Mouse (Mus musculus) thymus, postnatal 4 days (tissue): ENCODE measurements around the gene Shisa6.
A peak's percentile ranks its signal among the peaks of the same experiment; 100 is the strongest.
"Not testable (repeated sequence)": the region's sequence is repeated elsewhere in the genome, so short reads cannot be mapped to it uniquely, and the experiment has no call there.

Source experiments
- DNase-seq: peaks from one replicate; pipeline ENCODE4 v3.0.0; 2021

The Shisa6 gene

DNA sequence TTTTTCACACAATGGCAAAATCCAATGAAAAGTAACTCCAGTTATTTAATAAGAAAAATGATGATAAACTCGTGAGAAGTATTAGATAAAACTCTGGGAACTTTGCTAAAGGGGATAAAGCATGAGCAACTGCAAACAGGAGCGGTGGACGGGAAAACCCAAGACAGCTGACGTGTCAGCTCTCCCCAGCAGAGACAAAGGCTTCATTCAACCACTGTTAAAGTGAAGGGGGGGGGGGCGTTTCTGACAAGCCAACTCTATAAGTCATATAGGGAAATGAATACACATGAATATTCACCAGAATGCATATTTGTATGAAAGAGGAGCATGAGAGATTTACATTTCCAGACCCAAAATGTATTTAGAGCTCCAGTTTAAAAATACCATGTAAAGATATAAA lies 83.1 kb downstream of the Shisa6 start:
- no peak for DNase-seq

DNA sequence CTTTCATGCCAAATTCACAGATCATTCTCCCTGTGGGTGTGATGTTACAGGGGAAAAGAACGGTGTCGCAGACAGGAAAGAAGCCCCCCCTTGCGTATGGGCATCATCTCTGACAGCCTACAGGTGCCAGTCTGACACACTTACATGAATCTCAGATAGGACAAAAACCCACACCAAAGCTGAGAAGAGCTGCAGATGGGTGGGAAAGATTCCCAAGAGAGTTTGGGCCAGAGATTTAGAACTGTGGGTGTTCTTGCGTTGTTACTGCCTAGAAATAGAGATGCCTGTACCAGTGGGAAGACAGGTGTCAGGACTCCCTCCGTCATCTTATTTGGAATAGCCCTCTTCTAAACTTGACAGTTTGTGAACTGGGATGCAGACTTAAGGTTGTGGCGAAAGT lies 99.6 kb downstream of the Shisa6 start:
- DNase-seq: no peak

DNA sequence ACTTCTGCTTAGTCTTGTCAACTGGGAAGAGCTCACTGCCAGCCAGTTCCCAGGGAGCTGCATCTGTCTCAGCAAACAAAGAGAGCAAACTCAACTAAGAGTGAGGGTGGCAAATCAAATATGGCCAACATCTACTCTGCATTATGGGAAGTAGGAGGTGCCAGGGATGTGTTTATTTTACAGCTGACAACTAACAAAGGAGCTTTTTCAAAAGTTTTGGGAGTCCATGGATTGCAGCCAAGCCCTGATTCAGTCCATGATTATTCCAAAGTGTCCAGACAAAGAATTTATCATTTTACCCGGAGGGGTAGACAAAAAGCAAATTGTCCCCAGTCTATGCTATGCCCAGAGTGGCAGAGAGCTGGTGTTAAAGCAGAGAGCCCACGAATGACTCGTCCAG lies 107.5 kb downstream of the Shisa6 start:
- no peak for DNase-seq

DNA sequence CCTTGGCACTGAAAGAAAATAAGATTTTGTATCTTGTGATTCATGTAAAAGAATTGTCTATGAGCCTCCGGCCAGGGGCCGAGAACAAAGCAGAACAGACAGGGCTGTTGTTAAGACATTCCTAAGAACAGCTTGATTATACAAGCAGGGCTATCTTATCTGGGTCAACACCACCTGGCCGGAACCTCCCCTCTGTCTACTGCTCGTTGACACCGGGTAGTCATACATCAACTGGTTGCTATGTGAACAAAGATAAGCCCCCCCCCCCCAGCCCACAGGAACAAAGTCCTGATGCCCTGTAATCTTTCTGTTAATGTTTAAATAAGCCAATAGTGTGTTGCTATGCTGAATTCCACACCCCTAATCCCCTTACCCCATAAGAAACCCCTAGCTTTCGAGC lies 117.0 kb downstream of the Shisa6 start:
- not testable (repeated sequence) for DNase-seq

DNA sequence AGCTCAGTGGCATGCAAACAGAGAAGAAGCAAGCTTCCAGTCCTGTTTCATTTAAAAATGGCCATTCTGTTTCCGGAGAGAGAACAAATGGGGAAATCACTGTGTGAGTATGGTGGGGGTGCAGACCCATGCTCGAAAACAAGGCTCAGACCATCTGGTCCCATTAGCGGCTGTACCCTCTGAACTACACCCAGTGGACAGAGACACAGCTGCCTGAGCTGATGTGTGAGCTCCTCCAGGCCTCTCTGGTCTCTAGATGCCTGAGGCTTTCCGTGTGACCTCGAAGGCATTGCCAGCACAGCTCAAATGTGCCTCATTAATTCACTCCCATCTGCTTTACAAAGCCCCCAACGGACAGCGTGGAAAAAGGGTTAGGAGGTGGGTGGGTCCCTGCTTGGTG lies 125.7 kb downstream of the Shisa6 start:
- DNase-seq: no peak

DNA sequence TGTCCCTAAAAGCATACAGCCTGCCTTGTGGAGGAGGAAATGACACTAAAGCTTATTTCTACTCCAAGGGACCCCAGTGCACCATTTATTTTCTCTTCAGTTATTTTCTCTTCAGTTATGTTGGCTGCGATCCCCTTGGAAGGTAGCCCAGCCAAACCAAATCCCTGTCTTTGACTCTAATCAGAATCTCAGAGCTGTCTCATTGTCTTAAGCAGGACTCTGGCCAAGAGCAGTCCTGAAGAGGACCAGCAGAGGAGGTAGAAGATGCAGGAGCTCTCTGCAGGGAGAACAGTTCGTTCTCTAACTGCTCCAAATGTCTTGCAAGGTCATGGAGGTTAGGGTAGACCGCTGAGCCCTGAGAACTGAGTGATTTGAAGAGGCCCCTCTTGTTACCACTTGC lies 138.2 kb downstream of the Shisa6 start:
- no peak for DNase-seq

DNA sequence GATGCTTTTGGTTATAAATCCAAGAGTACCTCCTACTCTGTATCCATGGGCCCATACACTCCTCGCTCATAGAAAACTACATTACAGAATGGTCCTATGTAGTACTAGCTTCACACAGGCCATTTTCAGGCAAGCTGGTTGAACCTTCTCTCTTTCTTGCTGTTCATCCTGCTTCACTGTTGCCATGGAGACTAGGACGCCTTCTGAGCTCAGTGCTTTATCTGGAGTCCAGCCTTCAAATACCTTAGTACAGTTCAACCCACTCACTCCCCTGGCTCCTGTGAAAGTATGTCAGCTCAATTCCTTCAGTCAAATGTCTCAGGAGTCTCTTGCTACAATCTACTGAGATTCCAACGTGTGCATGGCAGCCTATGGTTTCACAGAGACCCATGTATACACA lies 154.0 kb downstream of the Shisa6 start:
- no peak for DNase-seq

DNA sequence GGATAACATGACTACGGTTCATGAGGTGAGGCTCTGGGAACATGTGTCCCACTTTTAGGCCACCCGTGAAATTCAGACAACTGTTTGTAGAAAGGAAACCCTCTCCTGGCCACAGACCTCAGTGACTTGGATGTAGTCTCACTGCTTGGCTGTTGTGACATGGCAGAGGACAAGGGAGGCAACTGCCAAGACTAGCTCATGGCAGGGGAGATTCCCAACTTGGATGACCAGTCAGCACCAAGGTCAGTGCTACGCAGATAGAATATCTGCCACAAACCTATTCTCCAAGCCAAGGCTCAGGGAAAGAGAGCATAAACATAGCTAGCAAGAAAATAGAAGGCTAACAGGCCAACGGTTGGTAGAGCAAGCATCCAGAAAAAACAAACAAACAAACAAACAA lies 156.0 kb downstream of the Shisa6 start:
- no peak for DNase-seq

DNA sequence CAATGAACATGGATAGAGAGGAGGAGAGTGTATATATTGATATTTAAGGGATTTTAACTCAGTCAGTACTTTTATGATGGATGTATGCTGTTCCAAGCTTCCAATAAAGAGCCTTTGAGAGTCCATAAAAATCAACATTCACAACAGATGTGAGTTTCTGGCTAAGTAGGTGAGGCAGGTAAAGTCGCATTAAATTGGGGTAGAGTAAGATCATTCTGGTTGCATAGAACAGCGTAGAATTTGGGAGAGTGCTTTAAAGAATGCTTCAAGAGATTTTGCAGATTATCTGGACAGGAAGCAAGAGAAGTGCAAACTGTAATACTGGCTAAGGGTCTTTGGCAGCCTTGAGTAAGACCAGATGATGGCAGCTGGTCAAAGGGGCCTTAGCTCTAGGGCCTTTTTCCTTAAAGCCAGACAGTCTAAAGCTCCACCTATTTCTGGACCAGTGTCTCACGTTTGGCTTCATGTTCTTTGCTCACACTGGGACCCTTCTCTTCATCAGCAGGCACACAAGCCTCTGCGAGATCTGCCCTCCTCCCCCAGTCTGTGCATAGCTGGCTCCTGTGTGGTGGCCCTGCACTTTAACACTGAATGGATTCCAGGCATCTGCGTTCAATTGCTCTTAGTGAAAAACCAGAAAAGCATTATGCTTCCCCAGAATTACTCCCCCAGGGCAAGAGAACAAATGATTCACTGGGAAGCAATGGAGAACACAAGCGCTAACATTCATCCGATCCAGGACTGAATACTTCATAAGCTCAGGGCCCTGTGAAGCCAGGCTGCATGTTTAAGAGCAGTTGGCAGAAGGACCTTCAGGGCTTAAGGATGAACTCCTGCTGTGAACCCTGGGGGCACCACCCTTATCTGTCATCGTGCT lies 158.7 kb downstream of the Shisa6 start:
- no peak for DNase-seq

DNA sequence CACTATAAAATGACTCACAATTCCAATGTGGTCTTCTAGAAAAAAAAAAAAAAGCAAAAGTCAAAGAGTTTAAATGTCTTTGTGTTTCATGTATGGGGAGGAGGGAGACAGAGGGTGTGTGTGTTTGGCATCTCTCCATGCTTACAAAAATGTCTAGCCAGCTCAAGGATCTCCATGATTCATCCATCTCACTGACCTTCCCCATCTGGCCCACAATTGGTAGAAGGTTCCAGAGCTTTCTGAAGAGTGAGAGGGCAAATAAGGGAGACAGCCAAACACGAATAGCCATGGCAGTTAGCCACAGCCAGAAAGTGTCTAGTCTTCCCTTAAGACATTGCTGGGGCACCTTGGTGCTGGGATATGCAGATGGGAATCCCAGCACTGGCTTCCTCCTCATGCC lies 166.0 kb downstream of the Shisa6 start:
- DNase-seq: no peak

DNA sequence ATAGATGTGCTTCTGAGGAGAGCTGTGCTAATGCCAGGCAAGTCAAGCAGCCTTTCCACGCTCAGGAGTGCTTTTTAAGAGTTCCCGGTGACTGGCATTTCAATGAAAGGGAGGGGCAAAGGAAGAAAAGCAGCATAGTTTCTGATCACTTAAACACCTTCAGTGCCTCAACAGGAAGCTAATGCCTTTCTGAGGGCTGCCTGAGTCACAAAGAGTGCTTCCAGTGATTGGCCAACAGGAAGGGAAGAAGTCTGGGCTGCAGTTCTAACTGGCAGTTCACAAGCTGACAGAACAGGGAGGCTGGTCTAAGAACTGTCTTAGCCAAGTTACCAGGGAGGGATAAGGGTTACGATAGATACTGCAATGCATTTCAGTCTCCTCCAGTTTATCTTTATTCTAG lies 180.9 kb downstream of the Shisa6 start:
- no peak for DNase-seq

DNA sequence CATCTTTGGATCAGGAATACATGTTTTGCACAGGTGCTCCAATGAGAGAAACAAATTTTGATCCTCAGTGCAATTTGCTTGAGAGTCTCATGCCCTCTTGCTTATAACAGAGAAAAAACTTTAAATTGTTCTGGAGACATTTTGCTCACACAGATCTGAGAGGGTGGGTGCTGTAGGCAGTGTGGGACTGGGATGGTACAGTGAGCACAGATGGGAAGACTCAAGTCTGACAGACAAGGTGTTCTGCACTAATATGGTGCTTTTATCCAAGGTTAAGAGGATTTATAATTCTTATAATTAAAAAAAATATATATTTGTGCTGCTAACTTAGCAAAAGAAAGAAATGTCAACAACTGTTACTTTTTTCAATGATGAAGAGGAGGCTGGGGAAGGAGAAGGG lies 189.5 kb downstream of the Shisa6 start:
- DNase-seq: no peak

DNA sequence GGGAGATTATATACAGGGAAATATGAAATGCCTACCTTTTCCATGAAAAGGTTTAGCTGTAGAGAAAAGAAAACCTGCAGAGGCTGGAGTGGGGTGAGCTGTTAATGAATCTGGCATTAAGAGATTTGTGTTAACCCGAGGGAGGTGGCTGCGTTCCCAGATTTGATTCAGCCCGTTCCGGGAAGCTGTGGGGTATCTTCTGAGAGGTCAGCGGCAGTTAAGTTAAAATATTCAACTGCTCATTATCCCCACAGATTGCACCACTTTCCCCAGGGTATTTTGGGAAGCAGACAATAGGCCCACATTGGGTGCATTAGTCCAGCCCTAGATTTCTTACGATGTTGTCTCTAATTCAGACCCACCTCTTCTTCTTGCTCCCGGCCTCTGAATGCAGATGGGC lies 213.0 kb downstream of the Shisa6 start:
- no peak for DNase-seq

DNA sequence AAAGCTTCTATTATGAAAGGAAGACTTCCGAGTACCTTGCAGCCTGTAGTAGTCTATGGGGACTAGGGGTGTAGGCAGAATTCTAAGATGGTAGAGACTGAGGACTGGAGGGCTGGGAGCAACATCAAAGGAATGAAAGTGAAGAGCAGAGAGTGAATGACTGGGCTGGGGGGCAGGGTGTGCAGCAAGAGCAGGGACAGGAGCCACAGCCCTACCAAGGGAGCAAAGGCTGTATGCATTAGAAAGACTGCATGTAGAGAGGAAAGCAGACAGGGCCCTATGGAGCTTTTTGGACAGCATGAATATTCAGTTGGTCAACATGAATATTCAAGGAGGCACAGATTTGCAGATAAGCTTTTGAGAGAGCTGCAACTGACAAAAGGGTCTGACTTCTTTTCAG lies 221.4 kb downstream of the Shisa6 start:
- DNase-seq: no peak

DNA sequence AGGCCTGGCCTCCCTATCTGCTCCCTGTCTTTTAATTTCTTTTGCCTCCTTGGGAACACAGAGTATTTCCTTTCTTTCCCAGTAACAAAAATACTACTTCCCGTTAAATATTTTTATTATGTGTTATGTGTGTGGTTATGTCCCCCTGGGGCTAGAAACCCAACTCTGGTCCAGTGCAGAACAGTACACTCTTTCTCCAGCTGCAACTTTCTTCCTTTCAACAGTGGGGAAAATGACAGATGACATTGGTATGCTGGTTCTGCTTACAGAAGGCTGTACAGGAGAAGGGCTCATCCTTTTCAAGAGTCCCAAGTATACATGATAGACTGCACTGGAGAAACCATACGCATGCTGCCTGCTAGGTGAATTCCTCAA lies 251.1 kb downstream of the Shisa6 start:
- no peak for DNase-seq

DNA sequence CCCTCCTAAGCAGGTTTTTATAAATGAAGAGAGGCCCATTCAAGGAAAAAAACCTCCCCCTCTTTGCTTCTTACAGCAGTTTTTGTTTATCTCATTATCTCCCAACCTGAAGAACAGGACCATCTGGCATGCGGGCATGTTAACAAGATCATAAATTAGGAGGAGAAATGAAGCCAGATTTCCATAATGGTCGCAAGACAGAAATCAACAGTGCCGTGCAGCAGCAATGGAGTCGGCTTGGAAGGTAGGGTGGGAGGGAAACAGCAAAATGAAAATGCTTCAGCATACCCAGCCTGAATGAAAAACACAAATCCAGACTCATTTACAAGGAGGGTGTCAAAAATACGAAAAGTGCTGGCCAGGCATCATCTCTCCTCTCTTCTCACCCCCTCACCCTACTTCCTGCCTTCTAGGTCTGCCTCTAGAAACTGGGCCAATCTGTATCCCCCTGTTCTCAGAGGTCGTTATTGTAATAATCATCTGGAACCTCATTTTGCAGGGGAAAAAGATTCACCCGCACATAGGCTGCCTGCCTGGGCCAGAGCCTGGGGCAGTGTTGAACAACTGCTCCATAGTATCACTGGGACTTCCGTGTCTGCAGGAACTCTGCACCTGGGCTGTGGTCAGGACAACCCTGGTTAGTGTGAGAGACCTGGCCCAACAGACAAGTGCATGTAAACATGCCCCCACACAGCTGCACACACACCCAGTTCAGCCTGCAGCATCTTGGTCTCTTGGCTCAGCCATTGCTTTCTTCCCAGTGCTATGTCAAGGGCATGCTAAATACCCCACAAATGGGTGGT lies 251.7 kb downstream of the Shisa6 start:
- no peak for DNase-seq

DNA sequence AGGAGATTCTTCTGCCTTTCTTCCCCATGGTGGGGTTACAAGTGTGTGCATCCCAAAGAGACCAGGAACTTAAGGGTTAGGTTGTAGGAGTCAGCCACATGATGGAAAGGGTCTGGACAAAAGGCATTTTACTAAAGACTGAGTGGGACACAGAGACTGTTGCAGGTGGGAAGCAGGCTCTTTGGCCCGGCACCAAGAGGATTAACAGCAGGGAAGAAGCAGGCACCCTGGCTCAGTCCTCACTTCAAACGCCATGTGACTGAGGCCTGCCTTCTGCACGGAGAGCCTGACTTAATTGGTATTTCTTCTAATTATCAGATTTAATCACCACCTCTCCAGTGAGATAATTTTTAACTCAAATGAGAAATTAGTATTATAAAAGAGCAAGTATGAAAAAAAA lies 258.7 kb downstream of the Shisa6 start:
- DNase-seq: no peak

DNA sequence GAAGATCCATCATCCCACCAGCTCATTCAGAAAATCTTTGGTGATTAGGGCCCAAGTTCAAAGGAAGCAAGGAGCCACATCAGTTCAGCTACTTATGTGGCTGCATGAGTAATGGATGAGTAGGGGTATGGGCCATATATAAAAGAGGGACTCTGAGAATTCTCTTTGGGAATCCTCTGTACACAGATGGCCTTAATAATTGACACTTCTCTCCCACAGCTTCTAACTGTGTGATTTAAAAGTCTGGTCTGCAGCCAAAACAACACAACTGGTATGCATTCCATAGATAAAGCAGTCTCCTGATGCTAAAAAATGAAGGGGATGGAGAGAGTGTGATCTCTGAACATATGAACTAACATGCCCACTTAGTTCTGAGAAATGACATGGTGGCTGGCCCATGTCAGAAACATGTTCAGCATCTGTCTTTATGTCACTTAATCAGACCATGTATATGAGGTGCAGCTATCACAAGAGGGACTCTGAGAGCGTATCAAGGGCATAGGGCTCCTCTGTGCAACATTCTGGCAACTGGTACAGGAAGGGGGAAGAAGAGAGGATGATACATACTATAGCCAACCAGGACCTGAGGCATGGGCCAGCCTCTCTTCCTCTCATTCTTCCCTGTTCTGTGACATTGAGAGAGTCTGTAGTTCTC lies 260.3 kb downstream of the Shisa6 start:
- no peak for DNase-seq

DNA sequence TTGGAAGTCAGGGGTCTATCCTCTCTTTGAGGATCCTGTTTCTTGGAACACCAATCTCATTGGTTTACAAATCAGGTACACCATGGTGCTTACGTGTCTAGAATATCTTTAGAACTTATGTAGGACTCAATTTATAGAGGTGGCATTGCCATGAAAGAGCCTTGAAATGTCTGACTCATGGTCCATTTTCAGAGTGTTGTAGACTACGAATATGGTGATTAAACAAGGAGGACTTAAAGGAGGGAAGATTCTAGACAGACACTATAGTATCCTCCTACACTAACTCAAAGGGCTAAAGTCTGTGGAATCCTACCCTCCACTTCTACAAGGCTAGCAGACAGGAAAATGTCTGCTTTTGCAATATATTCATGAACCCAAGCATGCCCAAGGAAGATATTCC lies 265.6 kb downstream of the Shisa6 start:
- no peak for DNase-seq

DNA sequence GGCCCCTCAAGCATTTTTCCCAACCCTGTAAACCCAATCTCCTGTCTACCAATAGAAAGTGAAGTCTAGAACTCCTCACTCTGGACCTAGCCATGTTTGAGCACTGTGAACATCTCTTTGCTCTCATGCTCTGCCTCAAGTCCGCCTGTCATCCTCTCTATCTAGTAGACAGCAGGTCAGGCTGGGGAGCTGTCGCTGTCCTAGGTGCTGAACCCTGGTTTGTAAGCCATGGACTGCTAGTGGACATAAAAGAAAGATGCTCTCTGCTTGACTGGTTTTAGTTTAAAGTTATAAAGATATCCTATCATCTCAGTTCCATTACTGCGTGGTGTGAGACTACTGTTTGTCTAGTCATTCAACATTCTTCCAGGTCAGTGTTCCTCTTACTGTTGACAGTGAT lies 266.9 kb downstream of the Shisa6 start:
- peak; percentile 38 for DNase-seq

DNA sequence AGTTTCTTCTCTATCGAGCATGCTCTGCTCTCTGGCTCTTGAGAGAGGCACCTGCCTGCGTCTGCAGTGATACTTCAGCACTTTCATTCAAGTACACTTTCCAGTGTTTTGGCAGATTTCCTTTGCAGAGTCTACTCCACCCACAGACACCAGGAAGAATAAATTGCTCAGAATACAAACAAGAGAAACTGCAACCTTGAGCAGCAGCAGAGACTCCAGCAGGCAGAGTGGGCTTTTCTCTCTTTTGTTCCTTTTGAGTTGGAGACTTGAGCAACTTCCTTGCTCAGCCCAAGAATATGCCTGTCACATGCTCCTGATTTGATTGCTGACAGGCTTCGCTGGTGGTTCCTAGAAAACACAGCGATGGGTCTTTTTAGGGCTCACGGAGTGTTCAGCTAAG lies 278.6 kb downstream of the Shisa6 start:
- DNase-seq: no peak

DNA sequence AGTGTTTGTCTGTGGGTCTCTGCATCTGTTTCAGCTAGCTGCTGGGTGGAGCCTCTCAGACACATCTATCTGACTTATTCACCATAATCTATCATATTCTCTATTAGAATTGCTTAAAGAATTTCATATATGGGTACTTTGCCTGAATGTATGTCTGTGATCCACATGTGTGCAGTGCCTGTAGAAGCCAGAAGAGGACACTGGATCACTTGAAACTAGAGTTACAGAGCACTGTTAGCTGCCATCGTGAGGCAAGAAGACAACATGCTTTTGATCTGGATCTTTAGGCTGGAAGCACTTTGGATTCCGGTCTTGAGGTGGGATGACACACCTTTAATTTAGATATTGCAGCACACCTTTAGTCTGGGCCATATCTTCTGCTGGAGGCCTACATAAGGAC lies 289.2 kb downstream of the Shisa6 start:
- no peak for DNase-seq

DNA sequence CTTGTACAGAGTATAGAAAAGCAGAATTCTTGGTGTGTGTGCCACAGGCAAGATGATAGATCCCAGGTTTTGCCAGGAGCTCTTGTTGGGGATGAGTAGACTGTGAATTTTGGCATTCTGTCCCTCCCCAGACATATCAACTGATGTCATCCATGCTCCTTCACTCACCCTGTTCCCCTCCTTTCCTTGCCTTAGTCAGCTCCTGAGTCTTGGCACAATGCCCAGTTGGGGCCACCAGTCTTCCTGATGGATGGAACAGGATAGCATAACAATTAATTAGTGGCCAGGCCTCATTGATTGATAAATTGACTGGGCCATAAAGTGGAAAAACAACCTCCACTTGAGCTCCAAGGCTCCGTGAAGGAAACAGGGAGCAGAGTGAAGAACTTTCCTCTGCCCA lies 292.9 kb downstream of the Shisa6 start:
- DNase-seq: no peak

DNA sequence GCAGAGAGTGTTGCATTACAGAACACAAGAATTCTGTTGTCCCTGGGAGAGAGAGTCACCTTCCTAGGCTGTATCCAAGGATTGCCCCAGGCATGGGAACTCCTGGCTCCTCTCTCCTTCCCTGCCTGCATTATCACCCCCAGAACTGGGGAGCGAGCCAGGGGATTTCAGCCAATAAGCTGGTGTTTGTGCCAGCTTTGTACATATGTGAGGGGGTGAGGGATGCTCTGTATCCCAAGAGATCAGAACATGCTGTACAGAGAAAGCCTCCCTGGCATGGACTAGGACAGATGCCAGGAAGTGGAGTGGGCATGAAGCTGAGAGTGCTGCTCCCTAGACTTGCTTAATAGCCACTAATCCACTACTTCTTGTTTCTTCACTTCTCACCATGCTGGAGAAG lies 303.6 kb downstream of the Shisa6 start:
- DNase-seq: no peak
